Mouse (Mus musculus): ENCODE data around the gene Dusp14.

The Dusp14 gene

GRCm38 (mm10) chr11:84016147-84016809 is 52.8 kb downstream of the Dusp14 start:
- DNase-seq (ENCODE audit: low spot score) = no peak

GRCm38 (mm10) chr11:84013105-84013504 is 56.0 kb downstream of the Dusp14 start:
- no peak for DNase-seq (ENCODE audit: low spot score)

GRCm38 (mm10) chr11:84011576-84011975 is 57.5 kb downstream of the Dusp14 start:
- DNase-seq (ENCODE audit: low spot score) = no peak

- DNase-seq (ENCODE audit: low spot score) = no peak
Observed at GRCm38 (mm10) chr11:84011050-84011449, 58.0 kb downstream of the Dusp14 start.

- no peak for DNase-seq (ENCODE audit: low spot score)
Observed at GRCm38 (mm10) chr11:84010411-84010810, 58.6 kb downstream of the Dusp14 start.

GRCm38 (mm10) chr11:84009001-84009400 is 60.1 kb downstream of the Dusp14 start:
- DNase-seq (ENCODE audit: low spot score) = no peak

GRCm38 (mm10) chr11:84003986-84004385 is 65.1 kb downstream of the Dusp14 start:
- DNase-seq (ENCODE audit: low spot score) = no peak

- DNase-seq (ENCODE audit: low spot score) = no peak
Observed at GRCm38 (mm10) chr11:84001257-84001656, 67.8 kb downstream of the Dusp14 start.

GRCm38 (mm10) chr11:83999411-83999915 is 69.6 kb downstream of the Dusp14 start:
- no peak for DNase-seq (ENCODE audit: low spot score)

- no peak for DNase-seq (ENCODE audit: low spot score)
Observed at GRCm38 (mm10) chr11:83998993-83999392, 70.1 kb downstream of the Dusp14 start.
